Mouse (Mus musculus): Measurements from ENCODE around the gene Ddx23.

- TF ChIP-seq CTCF (IDR thresholded peaks at IDR 0.05; ENCODE audit: borderline replicate concordance, extremely low read depth, insufficient read depth, insufficient read length): peak; percentile 91
- no peak for TF ChIP-seq POLR2A (IDR thresholded peaks at IDR 0.05; ENCODE audit: borderline replicate concordance, extremely low read depth, insufficient read depth, insufficient read length, poor library complexity, severe bottlenecking)
Measured at GRCm38 (mm10) chr15:98699190-98700105, 36.8 kb upstream of the Ddx23 start.
